Mouse (Mus musculus): ENCODE measurements at regions not wholly inside any gene's neighbourhood (a gene's known extent, or its start where the extent isn't known, plus 50 kb on each side); places are given as distances from the start of the nearest gene placed in this dataset.
"Not testable (repeated sequence)": the region's sequence is repeated elsewhere in the genome, so short reads cannot be mapped to it uniquely, and the experiment has no call there.

DNA sequence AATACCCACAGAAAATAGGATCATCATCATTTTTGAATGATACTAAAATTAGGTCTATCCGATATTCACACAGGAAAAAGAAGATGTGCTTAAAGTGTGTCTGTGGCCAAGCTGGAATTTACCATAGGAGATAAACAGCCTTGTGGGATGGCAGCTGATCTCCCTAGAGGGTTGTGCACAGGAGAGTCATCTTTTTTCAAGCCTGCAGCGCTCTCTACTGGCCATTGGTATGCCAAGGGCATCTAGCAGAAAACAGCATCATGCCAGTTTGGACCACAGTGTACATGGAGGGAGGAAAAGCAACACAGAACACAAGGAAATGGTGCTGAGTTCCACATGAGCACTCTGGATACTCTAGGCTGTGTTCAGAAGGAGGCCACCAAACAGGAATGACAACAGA, 74.1 kb upstream of the Diaph3 start:
- peak; percentile 60 for DNase-seq

- DNase-seq, result no peak
These were observed 76.0 kb upstream of the Diaph3 start for GRCm38 (mm10) chr14:87217042-87217441.

- no peak for DNase-seq
These were observed 78.9 kb upstream of the Diaph3 start for GRCm38 (mm10) chr14:87219975-87220374.

DNA sequence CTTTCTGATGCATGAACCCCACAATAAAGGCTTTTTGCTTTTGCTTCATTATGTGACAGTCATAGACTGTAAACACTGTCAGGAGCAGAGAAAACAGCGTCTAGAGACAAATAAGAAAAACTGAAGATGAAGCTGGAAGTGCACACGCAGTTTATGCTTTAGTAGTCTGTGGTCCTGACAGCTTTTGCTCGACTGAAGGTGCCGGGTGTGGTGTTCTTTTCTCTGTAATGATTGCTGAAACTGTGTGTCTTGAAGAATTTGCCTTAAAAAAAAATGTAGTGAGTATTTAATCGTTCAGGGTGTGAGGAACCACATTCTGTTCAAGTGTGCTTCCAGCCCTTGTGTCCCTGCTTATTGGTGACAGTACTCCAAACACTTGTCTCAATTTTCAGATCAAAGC, 83.8 kb upstream of the Diaph3 start:
- no peak for DNase-seq

GRCm38 (mm10) chr14:87249258-87249657, 108.2 kb upstream of the Diaph3 start:
- no peak for DNase-seq

DNA sequence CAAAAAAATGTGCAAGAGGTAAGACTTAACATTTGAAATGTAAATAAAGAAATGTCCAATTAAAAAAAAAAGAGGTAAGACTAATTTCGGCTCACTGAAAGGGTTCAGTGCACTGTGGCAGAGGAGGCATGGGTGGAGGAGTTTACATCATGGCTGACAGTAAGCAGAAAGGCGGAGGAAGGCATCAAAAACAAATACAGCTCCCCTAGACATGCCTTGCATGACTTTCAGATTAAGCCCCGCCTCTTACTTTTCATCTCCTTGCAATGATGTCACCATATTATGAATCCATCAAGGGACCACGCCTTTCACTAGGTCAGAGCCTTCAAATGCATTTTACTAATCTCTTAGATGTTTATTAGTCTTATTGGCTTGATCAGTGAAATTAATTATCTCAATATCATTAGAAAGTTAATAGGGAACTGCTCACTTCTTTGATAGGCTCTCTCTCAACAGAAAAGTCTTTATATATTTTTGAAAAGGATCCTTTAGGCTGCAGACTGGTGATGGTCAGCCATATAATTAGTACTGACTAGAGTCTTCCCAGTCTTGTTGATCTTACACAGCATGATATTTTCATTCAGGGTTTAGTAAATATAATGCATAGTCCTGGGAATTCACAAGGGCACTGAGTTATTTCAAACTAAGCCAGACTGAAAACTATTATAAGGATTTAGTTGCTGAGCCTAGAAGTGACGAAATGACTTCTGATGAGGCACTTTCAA, 114.6 kb upstream of the Diaph3 start:
- no peak for DNase-seq

- no peak for DNase-seq
These were observed 120.7 kb upstream of the Diaph3 start for GRCm38 (mm10) chr14:87261726-87262125.

- no peak for DNase-seq
These were observed 123.8 kb upstream of the Diaph3 start for GRCm38 (mm10) chr14:87264826-87265225.

GRCm38 (mm10) chr14:87266309-87266708, 125.3 kb upstream of the Diaph3 start:
- no peak for DNase-seq

- not testable (repeated sequence) for DNase-seq
These were observed 127.2 kb upstream of the Tdrd3 start for GRCm38 (mm10) chr14:87289266-87289665.

DNA sequence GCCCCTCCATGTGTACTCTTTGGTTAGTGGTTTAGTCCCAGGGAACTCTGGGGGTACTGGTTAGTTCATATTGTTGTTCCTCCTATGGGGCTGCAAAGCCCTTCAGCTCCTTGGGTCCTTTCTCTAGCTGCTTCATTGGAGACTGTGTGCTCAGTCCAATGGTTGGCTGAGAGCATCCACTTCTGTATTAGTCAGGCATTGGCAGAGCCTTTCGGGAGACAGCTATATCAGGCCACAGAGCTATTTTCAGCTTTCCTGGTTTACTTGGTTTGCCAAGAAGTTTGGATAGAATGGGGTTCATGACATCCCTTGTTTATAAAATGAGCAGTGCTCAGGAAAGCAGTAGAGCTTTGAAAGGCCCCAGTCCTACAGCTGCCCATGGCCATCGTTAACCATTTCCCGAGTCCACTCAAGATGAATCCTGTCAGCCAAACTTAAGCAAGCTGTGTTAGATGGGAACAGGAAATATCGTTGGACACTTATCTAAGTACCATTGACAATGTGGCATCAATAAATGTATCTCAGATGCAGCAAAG, 126.7 kb upstream of the Tdrd3 start:
- no peak for DNase-seq

DNA sequence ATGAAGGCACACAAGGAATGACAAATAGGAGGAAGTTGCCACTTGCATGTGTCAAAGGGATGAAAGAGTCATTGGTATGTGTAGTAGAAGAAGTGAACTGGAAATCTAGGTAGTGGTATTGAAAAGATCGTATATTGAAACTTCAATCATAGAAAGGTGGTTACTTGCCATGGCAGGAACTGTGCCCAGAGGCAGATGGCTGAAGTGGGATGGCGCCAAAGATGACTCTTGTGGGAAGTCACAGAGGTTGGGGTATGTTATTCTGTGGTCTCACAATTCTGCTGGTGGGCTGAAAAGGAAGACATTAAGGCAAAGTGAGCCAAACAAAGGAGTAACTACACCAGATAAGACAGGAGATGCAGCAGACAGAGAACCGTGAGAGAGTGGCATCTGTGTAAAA, 121.2 kb upstream of the Tdrd3 start:
- DNase-seq, result no peak

- DNase-seq, result no peak
These were observed 119.3 kb upstream of the Tdrd3 start for GRCm38 (mm10) chr14:87297160-87297559.

GRCm38 (mm10) chr14:87300838-87301237, 115.6 kb upstream of the Tdrd3 start:
- DNase-seq, result no peak

DNA sequence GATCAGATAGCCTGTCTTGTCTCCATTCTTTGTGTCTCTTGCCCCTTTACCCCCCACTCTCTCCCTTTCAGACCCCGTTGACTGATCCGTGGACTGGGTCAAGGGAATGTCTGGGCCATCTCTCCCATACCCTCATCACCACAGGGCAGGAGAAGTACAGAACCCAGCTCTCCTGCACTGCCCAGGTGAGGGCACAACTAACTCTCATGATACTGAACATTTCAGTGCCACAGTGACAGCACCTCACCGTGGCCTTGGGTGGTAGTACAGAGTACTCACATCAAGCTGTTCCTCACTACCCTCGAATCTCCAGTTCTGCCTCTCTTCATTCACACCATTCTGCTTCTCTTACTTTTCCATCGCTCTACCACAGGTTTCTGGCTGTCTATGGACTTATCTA, 114.9 kb upstream of the Tdrd3 start:
- DNase-seq, result no peak

GRCm38 (mm10) chr14:87305481-87305880, 111.0 kb upstream of the Tdrd3 start:
- no peak for DNase-seq

GRCm38 (mm10) chr14:87306011-87306410, 110.4 kb upstream of the Tdrd3 start:
- no peak for DNase-seq

- DNase-seq, result no peak
These were observed 108.4 kb upstream of the Tdrd3 start for GRCm38 (mm10) chr14:87308016-87308415.

GRCm38 (mm10) chr14:87312318-87312717, 104.1 kb upstream of the Tdrd3 start:
- no peak for DNase-seq

DNA sequence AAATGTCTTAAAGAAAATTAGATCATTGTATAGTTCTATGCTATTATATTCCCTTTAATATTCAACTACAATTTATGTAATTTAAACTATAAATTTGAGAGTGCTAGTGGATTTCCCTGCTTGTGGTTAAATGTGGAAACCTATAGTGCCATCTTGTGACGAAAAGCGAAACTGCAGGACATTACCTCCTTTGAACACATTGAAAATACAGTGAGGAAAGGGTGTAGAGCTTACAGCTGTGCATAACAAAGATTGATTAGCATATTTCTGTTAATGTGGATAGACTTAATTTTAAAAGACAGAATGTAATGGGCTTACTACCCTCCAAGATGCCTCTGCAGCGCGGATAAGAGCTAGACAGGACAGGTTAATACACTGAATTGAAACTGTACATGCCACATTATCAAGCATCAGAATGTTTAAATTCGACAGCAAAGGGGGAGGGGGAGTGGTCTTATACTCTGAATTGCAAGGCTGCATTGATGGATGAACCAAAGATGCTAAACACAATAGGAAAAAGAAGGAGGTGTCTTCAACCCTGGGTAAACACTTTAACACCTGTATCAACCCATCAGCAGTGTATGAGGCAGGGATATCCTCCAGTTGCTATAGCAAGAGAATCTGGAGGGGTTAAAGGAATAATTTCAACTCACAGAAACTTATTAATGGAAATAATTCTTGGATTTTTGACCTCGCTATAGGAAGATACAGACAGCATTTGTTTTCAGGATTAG, 101.3 kb upstream of the Tdrd3 start:
- DNase-seq, result peak; percentile 12

DNA sequence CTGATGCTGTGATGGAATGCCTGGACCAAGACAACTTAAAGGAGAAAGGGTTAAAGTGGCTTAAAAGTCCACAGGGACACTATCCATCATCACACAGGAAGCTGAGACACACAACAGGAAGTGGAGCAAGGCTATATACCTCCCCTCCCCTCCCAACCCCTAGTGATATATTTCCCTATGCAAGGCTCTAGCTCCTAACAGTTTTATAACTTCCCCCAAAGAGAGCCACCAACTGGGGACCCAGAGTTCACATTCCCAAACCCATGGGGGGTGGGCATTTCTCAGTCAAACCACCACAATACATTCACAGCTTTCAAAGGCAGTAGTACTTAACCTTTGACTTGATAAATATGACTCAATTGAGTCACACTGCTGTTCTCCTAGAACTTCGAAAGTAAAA, 88.6 kb upstream of the Tdrd3 start:
- DNase-seq, result no peak

DNA sequence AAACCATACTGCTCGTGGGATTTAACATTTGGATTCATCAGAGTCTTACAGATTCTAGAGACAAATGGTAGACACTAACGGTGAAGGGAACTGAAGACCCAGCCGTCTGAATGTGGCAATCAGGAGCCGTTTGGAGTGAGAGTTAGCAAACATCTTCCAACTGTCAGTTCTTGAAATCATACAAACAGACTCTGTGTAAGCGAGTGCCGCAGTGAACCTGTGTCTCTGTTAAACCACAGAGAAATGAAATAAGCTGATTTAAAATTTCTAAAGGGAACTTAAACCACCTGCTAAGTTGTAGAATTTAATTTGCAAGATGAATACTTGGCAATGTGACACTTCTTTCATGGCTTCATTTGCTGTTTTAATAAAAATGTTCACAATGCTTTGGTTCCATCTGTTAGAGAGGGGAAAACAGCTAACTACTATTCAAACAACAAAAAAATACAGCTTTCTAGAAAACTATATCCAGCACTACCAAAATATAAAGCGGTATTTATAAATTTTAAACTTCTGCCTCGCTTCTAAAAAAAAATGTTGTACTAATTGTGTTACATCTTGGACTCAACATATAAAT, 78.4 kb upstream of the Tdrd3 start:
- no peak for DNase-seq

DNA sequence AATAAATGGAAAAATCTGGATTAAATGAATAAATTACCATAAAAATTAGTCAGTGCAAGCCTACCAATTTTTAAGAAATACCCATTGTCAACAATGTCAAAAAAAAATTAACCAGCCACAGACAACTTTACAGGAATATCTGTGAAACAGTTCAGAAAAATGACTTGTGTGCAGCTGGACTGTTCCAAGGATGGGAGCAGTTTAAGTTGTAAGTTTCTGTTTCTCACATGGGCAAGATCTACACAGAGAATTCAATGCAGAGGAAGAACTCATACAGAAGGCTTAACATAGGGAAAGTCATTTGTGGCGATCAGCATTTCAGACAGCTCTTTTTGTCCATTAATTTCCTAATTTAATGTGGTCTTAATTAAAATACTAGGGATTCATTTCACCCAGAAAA, 71.9 kb upstream of the Tdrd3 start:
- no peak for DNase-seq

Data from adrenal gland, postnatal 25 days (tissue).